Mouse (Mus musculus): ENCODE data around the gene Camk2g. TPM values are rescaled to one million over a fixed set of nuclear protein-coding genes. Genes with fewer than 3 reads are reported as not detected.

The Camk2g gene
- polyA plus RNA-seq (2012; rRNA removed) = 36.4 and 42.3 TPM in 2 replicates

DNA sequence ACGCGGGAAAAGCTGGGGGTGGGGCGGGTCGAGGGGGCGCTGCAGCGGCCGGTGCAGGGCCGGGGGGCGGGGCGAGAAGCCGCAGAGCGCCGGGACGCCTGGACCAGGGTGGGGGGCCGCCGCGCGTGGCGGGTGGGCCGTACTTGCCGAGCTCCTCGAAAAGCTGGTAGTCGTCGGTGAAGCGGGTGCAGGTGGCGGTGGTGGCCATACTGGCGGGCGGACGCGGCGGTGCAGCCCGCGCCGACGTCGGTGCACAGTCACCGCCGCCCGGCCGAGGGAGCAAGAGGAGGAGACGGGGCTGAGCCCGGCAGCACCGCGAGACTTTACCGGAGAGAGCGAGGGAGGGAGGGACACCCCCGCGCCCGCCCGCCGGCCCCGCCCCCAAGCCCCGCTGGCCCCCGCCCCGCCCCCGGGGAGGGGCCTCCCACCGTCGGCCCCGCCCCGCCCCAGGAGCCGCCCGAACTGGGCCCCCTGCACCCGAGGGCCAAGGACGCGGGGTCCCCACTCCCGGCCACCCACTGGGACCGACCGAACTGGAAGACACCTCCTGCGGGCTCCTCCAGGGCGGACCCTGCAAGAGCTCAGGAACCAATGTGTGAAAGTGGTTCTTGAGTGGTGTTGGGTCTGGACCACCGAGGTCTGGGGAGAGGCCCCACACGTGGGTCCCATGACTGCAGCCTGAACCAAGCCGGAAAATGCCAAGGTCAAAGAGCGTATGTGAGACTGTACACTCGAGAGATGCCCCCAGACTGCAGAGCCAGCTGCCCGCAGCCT, at the start of gene Camk2g:
Gene Camk2g, minus strand, starts transcription at position 331 of the 774 bp plus-strand sequence.
- H3K36me3 ChIP-seq (ENCODE audit: control insufficient read depth, insufficient read depth, low read length) = no peaks in the 10 kb centered on the region
- H3K27ac ChIP-seq (ENCODE audit: control insufficient read depth, insufficient read depth, low read length) = no peak within 1 kb of the TSS; the same call in 1 of the 2 replicates
- peaks cover 39% of the 10 kb centered on the region for H3K4me1 ChIP-seq (replicated peaks; ENCODE audit: control insufficient read depth, insufficient read depth, low read length)
- H3K27me3 ChIP-seq (ENCODE audit: control insufficient read depth, insufficient read depth, low read length) = no peaks in the 10 kb centered on the region
- peak within 1 kb of the TSS; percentile 75 for H3K4me3 ChIP-seq (ENCODE audit: control insufficient read depth, insufficient read depth, low read length)
- peak; percentile 85 for DNase-seq
- no peak for TF ChIP-seq CTCF (IDR thresholded peaks at IDR 0.05; ENCODE audit: borderline replicate concordance, control insufficient read depth, extremely low read depth, insufficient read depth, low read length, poor library complexity)
- peak; percentile 57; the same call in 1 of the 2 replicates for TF ChIP-seq POLR2A (IDR thresholded peaks at IDR 0.05; ENCODE audit: control insufficient read depth, extremely low read depth, insufficient read depth, low read length, poor library complexity)
- WGBS = under 1% methylated on average over 68 of the region's 76 CpGs

DNA sequence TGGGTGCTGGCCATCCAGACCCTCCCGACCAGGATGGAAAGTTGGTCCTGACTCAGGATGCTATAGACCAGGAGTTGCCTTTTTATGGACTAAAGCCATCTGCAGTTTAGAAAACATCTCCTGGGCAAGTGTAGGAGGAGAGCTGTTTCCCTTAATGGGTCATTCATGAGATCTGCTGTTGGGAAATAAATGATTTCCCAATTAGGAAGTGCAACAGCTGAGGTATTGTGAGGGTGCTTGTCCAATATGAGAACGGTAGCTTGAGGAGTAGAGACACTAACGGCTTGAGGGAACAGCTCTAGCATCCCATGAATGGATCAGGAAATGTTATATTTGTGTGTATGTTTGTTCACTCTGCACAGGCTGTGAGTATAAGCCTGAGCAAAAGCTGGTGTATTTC, 48.7 kb upstream of the Camk2g start:
- Histone ChIP-seq H3K4me3 (ENCODE audit: control insufficient read depth, insufficient read depth, low read length) (no peak overlapping the region), H3K4me1 (replicated peaks; ENCODE audit: control insufficient read depth, insufficient read depth, low read length) (peaks cover 5% of the 10 kb centered on the region; the same call in 1 of the 2 replicates), H3K27ac (ENCODE audit: control insufficient read depth, insufficient read depth, low read length) (no peak overlapping the region), H3K27me3 (ENCODE audit: control insufficient read depth, insufficient read depth, low read length) (no peaks in the 10 kb centered on the region), H3K36me3 (ENCODE audit: control insufficient read depth, insufficient read depth, low read length) (no peaks in the 10 kb centered on the region)
- TF ChIP-seq POLR2A (IDR thresholded peaks at IDR 0.05; ENCODE audit: control insufficient read depth, extremely low read depth, insufficient read depth, low read length, poor library complexity) (no peak), CTCF (IDR thresholded peaks at IDR 0.05; ENCODE audit: borderline replicate concordance, control insufficient read depth, extremely low read depth, insufficient read depth, low read length, poor library complexity) (no peak)
- WGBS = 94% methylated on average over 3 of the region's 3 CpGs
- no peak for DNase-seq

DNA sequence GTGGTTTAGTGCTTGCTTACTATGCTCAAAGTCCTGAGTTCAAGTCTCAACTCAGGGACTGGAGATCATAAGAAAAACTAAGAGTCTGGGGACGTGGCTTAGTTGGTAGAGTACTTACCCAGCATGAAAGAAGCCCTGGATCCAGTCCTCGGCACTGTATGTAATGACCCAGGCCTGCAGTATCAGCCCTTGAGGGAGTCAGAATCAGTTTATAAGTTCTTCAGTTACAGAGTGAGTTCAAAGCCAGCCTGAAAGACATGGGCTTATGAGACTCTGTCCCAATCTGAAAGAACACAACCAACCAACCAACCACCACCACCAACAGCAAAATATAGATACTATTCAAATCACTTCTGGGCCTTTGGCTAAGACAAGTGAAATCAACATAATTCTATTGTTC, 47.6 kb upstream of the Camk2g start:
- 90% methylated on average over 2 of the region's 2 CpGs for WGBS

DNA sequence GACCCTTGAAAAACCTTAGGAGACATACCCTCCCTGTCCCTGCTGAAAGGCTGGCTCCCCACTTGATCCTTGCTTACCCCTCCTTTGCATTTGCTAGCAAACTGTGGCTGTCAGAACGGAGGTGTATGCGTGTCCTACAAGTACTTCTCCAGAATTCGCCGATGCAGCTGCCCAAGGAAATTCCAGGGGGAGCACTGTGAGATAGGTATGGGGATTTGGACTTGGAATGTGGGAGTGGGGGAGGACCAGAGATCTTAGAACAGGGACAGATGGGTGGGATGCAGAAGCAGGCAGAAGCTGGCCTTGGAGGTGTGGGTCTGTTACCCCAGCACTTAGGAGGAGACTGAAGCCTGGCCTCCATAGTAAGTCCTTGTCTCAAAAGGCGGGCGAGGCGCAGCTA, 43.8 kb upstream of the Camk2g start:
- Histone ChIP-seq H3K27ac (ENCODE audit: control insufficient read depth, insufficient read depth, low read length) (no peak overlapping the region), H3K4me3 (ENCODE audit: control insufficient read depth, insufficient read depth, low read length) (no peak overlapping the region), H3K4me1 (replicated peaks; ENCODE audit: control insufficient read depth, insufficient read depth, low read length) (peaks cover 12% of the 10 kb centered on the region), H3K36me3 (ENCODE audit: control insufficient read depth, insufficient read depth, low read length) (no peaks in the 10 kb centered on the region), H3K27me3 (ENCODE audit: control insufficient read depth, insufficient read depth, low read length) (no peaks in the 10 kb centered on the region; the same call in 1 of the 2 replicates)
- WGBS = 96% methylated on average over 7 of the region's 7 CpGs
- no peak for DNase-seq
- TF ChIP-seq CTCF (IDR thresholded peaks at IDR 0.05; ENCODE audit: borderline replicate concordance, control insufficient read depth, extremely low read depth, insufficient read depth, low read length, poor library complexity) = no peak
- no peak for TF ChIP-seq POLR2A (IDR thresholded peaks at IDR 0.05; ENCODE audit: control insufficient read depth, extremely low read depth, insufficient read depth, low read length, poor library complexity)

More for the DNA sequence above, 47.6 kb upstream of the Camk2g start:
- no peak overlapping the region for H3K4me3 ChIP-seq (ENCODE audit: control insufficient read depth, insufficient read depth, low read length)
- H3K27me3 ChIP-seq (ENCODE audit: control insufficient read depth, insufficient read depth, low read length) = no peaks in the 10 kb centered on the region; the same call in 1 of the 2 replicates
- peaks cover 11% of the 10 kb centered on the region for H3K4me1 ChIP-seq (replicated peaks; ENCODE audit: control insufficient read depth, insufficient read depth, low read length)
- H3K36me3 ChIP-seq (ENCODE audit: control insufficient read depth, insufficient read depth, low read length) = no peaks in the 10 kb centered on the region
- DNase-seq = no peak
- no peak overlapping the region for H3K27ac ChIP-seq (ENCODE audit: control insufficient read depth, insufficient read depth, low read length)
- no peak for TF ChIP-seq POLR2A (IDR thresholded peaks at IDR 0.05; ENCODE audit: control insufficient read depth, extremely low read depth, insufficient read depth, low read length, poor library complexity)
- no peak for TF ChIP-seq CTCF (IDR thresholded peaks at IDR 0.05; ENCODE audit: borderline replicate concordance, control insufficient read depth, extremely low read depth, insufficient read depth, low read length, poor library complexity)

DNA sequence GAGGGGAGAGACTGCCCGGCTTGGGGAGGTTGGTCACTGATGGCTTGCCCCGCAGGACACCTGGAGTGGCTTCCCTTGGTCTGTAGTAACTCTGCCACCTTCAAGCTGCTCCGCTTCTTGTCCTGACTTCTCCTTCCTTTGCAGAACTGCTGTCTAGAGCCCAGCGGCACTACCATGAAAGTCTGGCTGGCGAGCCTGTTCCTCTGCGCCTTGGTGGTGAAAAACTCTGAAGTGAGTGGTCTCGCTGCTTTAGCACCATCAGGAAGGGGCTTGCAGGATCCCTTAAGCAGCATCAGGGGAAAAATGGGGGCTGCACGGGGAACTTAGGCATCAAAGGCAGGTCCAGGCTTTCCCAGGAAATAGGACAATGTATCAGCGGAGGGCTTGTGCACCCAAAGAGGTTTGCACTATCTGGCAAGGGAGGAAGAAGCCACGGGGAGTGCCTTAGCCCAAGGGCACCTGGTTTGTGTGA, 43.1 kb upstream of the Camk2g start:
- Histone ChIP-seq H3K27ac (ENCODE audit: control insufficient read depth, insufficient read depth, low read length) (no peak overlapping the region), H3K27me3 (ENCODE audit: control insufficient read depth, insufficient read depth, low read length) (no peaks in the 10 kb centered on the region; the same call in 1 of the 2 replicates), H3K4me3 (ENCODE audit: control insufficient read depth, insufficient read depth, low read length) (peak overlapping the region; percentile 35), H3K4me1 (replicated peaks; ENCODE audit: control insufficient read depth, insufficient read depth, low read length) (peaks cover 12% of the 10 kb centered on the region), H3K36me3 (ENCODE audit: control insufficient read depth, insufficient read depth, low read length) (no peaks in the 10 kb centered on the region)
- 13% methylated on average over 10 of the region's 10 CpGs for WGBS
- TF ChIP-seq POLR2A (IDR thresholded peaks at IDR 0.05; ENCODE audit: control insufficient read depth, extremely low read depth, insufficient read depth, low read length, poor library complexity) = no peak
- TF ChIP-seq CTCF (IDR thresholded peaks at IDR 0.05; ENCODE audit: borderline replicate concordance, control insufficient read depth, extremely low read depth, insufficient read depth, low read length, poor library complexity) = no peak
- no peak for DNase-seq

DNA sequence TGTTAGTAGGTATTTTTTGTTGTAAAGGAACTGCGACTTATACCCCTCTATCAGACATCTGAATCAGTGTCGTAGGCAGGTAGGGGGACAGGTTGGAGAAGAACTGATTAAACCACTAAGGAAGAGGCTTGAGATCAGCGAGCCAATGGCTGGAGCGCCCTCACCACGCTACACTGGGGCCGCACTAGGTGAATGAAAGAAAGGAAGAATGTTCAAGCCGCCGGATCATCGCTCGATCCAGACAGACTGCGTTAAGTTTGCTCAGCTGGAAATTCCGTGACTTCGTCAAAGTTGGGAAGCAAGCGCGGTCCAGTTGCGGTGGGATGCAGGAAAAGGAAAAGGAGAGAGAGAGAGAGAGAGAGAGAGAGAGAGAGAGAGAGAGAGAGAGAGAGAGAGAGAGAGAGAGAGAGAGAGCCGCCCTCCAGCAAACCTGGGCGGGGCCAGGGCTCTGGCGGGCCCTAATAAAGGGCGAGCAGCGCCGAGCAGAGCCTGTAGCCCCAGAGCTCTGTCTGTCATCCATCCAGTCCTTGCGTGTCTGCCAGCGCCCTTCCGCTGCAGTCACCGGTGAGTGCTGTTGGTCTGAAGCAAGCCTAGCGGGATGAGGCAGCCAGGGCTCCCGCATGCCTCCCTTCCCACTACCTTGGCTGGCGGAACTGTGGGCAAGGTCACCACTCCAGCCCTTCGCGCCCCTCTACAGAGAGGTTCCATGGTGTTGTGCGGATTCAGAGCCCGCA, 42.5 kb upstream of the Camk2g start, which contains the start of gene Plau:
Gene Plau, plus strand, starts transcription at position 490 of the 734 bp plus-strand sequence.
- no peak within 1 kb of the TSS for H3K27ac ChIP-seq (ENCODE audit: control insufficient read depth, insufficient read depth, low read length)
- DNase-seq = peak; percentile 21
- TF ChIP-seq CTCF (IDR thresholded peaks at IDR 0.05; ENCODE audit: borderline replicate concordance, control insufficient read depth, extremely low read depth, insufficient read depth, low read length, poor library complexity) = no peak
- TF ChIP-seq POLR2A (IDR thresholded peaks at IDR 0.05; ENCODE audit: control insufficient read depth, extremely low read depth, insufficient read depth, low read length, poor library complexity) = no peak
- peak within 1 kb of the TSS; percentile 35 for H3K4me3 ChIP-seq (ENCODE audit: control insufficient read depth, insufficient read depth, low read length)
- peaks cover 12% of the 10 kb centered on the region for H3K4me1 ChIP-seq (replicated peaks; ENCODE audit: control insufficient read depth, insufficient read depth, low read length)
- H3K36me3 ChIP-seq (ENCODE audit: control insufficient read depth, insufficient read depth, low read length) = no peaks in the 10 kb centered on the region
- no peaks in the 10 kb centered on the region; the same call in 1 of the 2 replicates for H3K27me3 ChIP-seq (ENCODE audit: control insufficient read depth, insufficient read depth, low read length)
- under 1% methylated on average over 32 of the region's 33 CpGs for WGBS

Measured in thymus, adult 2 months (tissue).